Mouse (Mus musculus): Measurements from ENCODE around the gene Rbms2. TPM values are rescaled to one million over a fixed set of nuclear protein-coding genes. Genes with fewer than 3 reads are reported as not detected.

The Rbms2 gene
- polyA plus RNA-seq, 1 experiment from 2014 or later: 10.2 TPM

- Histone ChIP-seq H3K27me3 (0 out of 2 replicates have a peak, but pooled peaks cover 3% of the 10 kb centered on the region), H3K36me3 (no peaks in the 10 kb centered on the region), H3K27ac (replicated peaks) (peak within 1 kb of the TSS; percentile 37; the same call in 1 of the 2 replicates), H3K9ac (peak within 1 kb of the TSS; percentile 62), H3K4me1 (replicated peaks) (peaks cover 17% of the 10 kb centered on the region), H3K4me2 (peak within 1 kb of the TSS; percentile 89), H3K9me3 (no peaks in the 10 kb centered on the region), H3K4me3 (peak within 1 kb of the TSS; percentile 50)
- ATAC-seq (ENCODE audit: low FRiP score, low read depth): peak; percentile 91
- under 1% methylated on average over 30 of the region's 30 CpGs for whole genome bisulfite sequencing
Measured at GRCm38 (mm10) chr10:128211390-128212108, 31.5 kb upstream of the Rbms2 start, which contains the start of gene Spryd4. TSS of gene Spryd4 (minus strand) at chr10:128211807.

GRCm38 (mm10) chr10:128210954-128211353 lies 30.9 kb upstream of the Rbms2 start:
- H3K36me3 ChIP-seq: no peaks in the 10 kb centered on the region
- H3K27me3 ChIP-seq: 0 out of 2 replicates have a peak, but pooled peaks cover 3% of the 10 kb centered on the region
- peak overlapping the region; percentile 50 for H3K4me3 ChIP-seq
- 30% methylated on average over 14 of the region's 14 CpGs for WGBS
- H3K4me1 ChIP-seq (replicated peaks): peaks cover 17% of the 10 kb centered on the region
- peak overlapping the region; percentile 18; the same call in 1 of the 2 replicates for H3K27ac ChIP-seq (replicated peaks)
- 0 out of 2 replicates have a peak, but pooled peaks have one; percentile 10 for ATAC-seq (ENCODE audit: low FRiP score, low read depth)
- H3K9ac ChIP-seq: peak overlapping the region; percentile 62
- H3K4me2 ChIP-seq: peak overlapping the region; percentile 89
- H3K9me3 ChIP-seq: no peaks in the 10 kb centered on the region

- Histone ChIP-seq H3K4me1 (replicated peaks) (peaks cover 17% of the 10 kb centered on the region), H3K27me3 (0 out of 2 replicates have a peak, but pooled peaks cover 3% of the 10 kb centered on the region), H3K9me3 (no peaks in the 10 kb centered on the region), H3K9ac (no peak overlapping the region), H3K4me3 (no peak overlapping the region), H3K27ac (replicated peaks) (no peak overlapping the region), H3K36me3 (no peaks in the 10 kb centered on the region), H3K4me2 (peak overlapping the region; percentile 89; the same call in 1 of the 2 replicates)
- WGBS: 89% methylated on average over 2 of the region's 2 CpGs
- no peak for ATAC-seq (ENCODE audit: low FRiP score, low read depth)
Measured at GRCm38 (mm10) chr10:128210131-128210530, 30.0 kb upstream of the Rbms2 start.

- Histone ChIP-seq H3K9ac (no peak overlapping the region), H3K27me3 (0 out of 2 replicates have a peak, but pooled peaks cover under 1% of the 10 kb centered on the region), H3K36me3 (no peaks in the 10 kb centered on the region), H3K4me1 (replicated peaks) (peaks cover 17% of the 10 kb centered on the region), H3K9me3 (no peaks in the 10 kb centered on the region), H3K4me3 (no peak overlapping the region), H3K4me2 (no peak overlapping the region), H3K27ac (replicated peaks) (no peak overlapping the region)
- 95% methylated on average over 11 of the region's 11 CpGs for WGBS
- no peak for ATAC-seq (ENCODE audit: low FRiP score, low read depth)
Measured at GRCm38 (mm10) chr10:128209311-128210009, 29.4 kb upstream of the Rbms2 start.

GRCm38 (mm10) chr10:128208326-128208725 lies 28.2 kb upstream of the Rbms2 start:
- Histone ChIP-seq H3K4me1 (replicated peaks) (peaks cover 16% of the 10 kb centered on the region), H3K27ac (replicated peaks) (no peak overlapping the region), H3K4me3 (no peak overlapping the region), H3K27me3 (no peaks in the 10 kb centered on the region), H3K9ac (no peak overlapping the region), H3K36me3 (no peaks in the 10 kb centered on the region), H3K9me3 (no peaks in the 10 kb centered on the region), H3K4me2 (no peak overlapping the region)
- 96% methylated on average over 10 of the region's 10 CpGs for WGBS
- no peak for ATAC-seq (ENCODE audit: low FRiP score, low read depth)

- Histone ChIP-seq H3K4me2 (no peak overlapping the region), H3K27ac (replicated peaks) (no peak overlapping the region), H3K27me3 (no peaks in the 10 kb centered on the region), H3K9ac (no peak overlapping the region), H3K4me1 (replicated peaks) (no peaks in the 10 kb centered on the region), H3K4me3 (no peak overlapping the region), H3K36me3 (no peaks in the 10 kb centered on the region), H3K9me3 (no peaks in the 10 kb centered on the region)
- WGBS: 89% methylated on average over 15 of the region's 15 CpGs
- no peak for ATAC-seq (ENCODE audit: low FRiP score, low read depth)
Measured at GRCm38 (mm10) chr10:128204941-128205340, 24.8 kb upstream of the Rbms2 start.

- no peaks in the 10 kb centered on the region for H3K36me3 ChIP-seq
- H3K4me1 ChIP-seq (replicated peaks): no peaks in the 10 kb centered on the region
- H3K27ac ChIP-seq (replicated peaks): no peak overlapping the region
- H3K4me2 ChIP-seq: no peak overlapping the region
- ATAC-seq (ENCODE audit: low FRiP score, low read depth): no peak
- H3K27me3 ChIP-seq: peaks cover 4% of the 10 kb centered on the region
- H3K4me3 ChIP-seq: no peak overlapping the region
- no peak overlapping the region for H3K9ac ChIP-seq
- WGBS: 79% methylated on average over 5 of the region's 6 CpGs
- H3K9me3 ChIP-seq: no peaks in the 10 kb centered on the region
Measured at GRCm38 (mm10) chr10:128201856-128202255, 21.8 kb upstream of the Rbms2 start.

- Histone ChIP-seq H3K4me2 (peak overlapping the region; percentile 99), H3K4me3 (peak overlapping the region; percentile 87), H3K27ac (replicated peaks) (0 out of 2 replicates have a peak overlapping the region, but pooled peaks have one; percentile 53), H3K9me3 (no peaks in the 10 kb centered on the region), H3K4me1 (replicated peaks) (peaks cover 8% of the 10 kb centered on the region), H3K36me3 (no peaks in the 10 kb centered on the region), H3K27me3 (peaks cover 18% of the 10 kb centered on the region), H3K9ac (peak overlapping the region; percentile 62)
- ATAC-seq (ENCODE audit: low FRiP score, low read depth): peak; percentile 92
- 1% methylated on average over 66 of the region's 79 CpGs for WGBS
Measured at GRCm38 (mm10) chr10:128194551-128195461, 14.7 kb upstream of the Rbms2 start.

- WGBS: under 1% methylated on average over 46 of the region's 46 CpGs
- Histone ChIP-seq H3K27ac (replicated peaks) (peak within 1 kb of the TSS; percentile 53; the same call in 1 of the 2 replicates), H3K4me3 (peak within 1 kb of the TSS; percentile 87), H3K4me1 (replicated peaks) (peaks cover 8% of the 10 kb centered on the region), H3K27me3 (peaks cover 18% of the 10 kb centered on the region), H3K4me2 (peak within 1 kb of the TSS; percentile 99), H3K9me3 (no peaks in the 10 kb centered on the region), H3K36me3 (no peaks in the 10 kb centered on the region), H3K9ac (peak within 1 kb of the TSS; percentile 62)
- peak; percentile 98 for ATAC-seq (ENCODE audit: low FRiP score, low read depth)
Measured at GRCm38 (mm10) chr10:128194024-128194550, 14.0 kb upstream of the Rbms2 start, which contains the start of gene Gls2. TSS of gene Gls2 (plus strand) at chr10:128194457.

- H3K36me3 ChIP-seq: no peaks in the 10 kb centered on the region
- no peak for ATAC-seq (ENCODE audit: low FRiP score, low read depth)
- H3K27ac ChIP-seq (replicated peaks): no peak overlapping the region
- H3K4me1 ChIP-seq (replicated peaks): peaks cover 11% of the 10 kb centered on the region
- no peak overlapping the region for H3K9ac ChIP-seq
- no peak overlapping the region for H3K4me3 ChIP-seq
- H3K4me2 ChIP-seq: no peak overlapping the region
- WGBS: 92% methylated on average over 6 of the region's 6 CpGs
- no peaks in the 10 kb centered on the region for H3K9me3 ChIP-seq
- H3K27me3 ChIP-seq: peaks cover 18% of the 10 kb centered on the region
Measured at GRCm38 (mm10) chr10:128193113-128193512, 13.0 kb upstream of the Rbms2 start.
